7 mouse cellular contexts compared by ENCODE assay signal in genomic region chr4:54944921-54945430, GRCm38 (mm10). TPM values are rescaled to one million over a fixed set of nuclear protein-coding genes. Genes with fewer than 3 reads are reported as not detected.
DNase-seq lines count a peak whose midpoint lies in the region; ATAC-seq and TF ChIP-seq lines count a peak whose summit lies in the region.

TSS of gene Zfp462 (plus strand) at chr4:54945048.

- intact Hi-C loops in heart, postnatal 36 days (cut with DNase I) = loop anchor here (2.0 to 10.0 kb wide), 6 partner anchors 34 to 1010 kb away; no protein-coding TSS in a partner anchor

- peak; percentile 3 for TF ChIP-seq POLR2A in ES-Bruce4 (IDR thresholded peaks at IDR 0.05; ENCODE audit: insufficient read depth, low read length)
- peak; percentile 10 for TF ChIP-seq POLR2A in embryonic fibroblast, embryonic 13.5 days (IDR thresholded peaks at IDR 0.05; ENCODE audit: low read depth, low read length)

- no peaks in the 10 kb centered on the region for H3K4me1 ChIP-seq in ES-Bruce4 (ENCODE audit: control insufficient read depth, insufficient read depth, low read length)
- H3K4me1 ChIP-seq in embryonic fibroblast, embryonic 13.5 days (ENCODE audit: control insufficient read depth, insufficient read depth, low read length) = no peaks in the 10 kb centered on the region

- H3K27me3 ChIP-seq in ES-Bruce4 (ENCODE audit: control insufficient read depth, insufficient read depth, low read length, poor library complexity, severe bottlenecking) = no peaks in the 10 kb centered on the region

- H3K36me3 ChIP-seq in ES-Bruce4 (ENCODE audit: control insufficient read depth, insufficient read depth, low read length, poor library complexity, severe bottlenecking) = no peaks in the 10 kb centered on the region; the same call in 1 of the 2 replicates

- TF ChIP-seq CTCF in ES-Bruce4 (IDR thresholded peaks at IDR 0.05; ENCODE audit: low read depth, low read length) = no peak
- TF ChIP-seq CTCF in embryonic fibroblast, embryonic 13.5 days (IDR thresholded peaks at IDR 0.05; ENCODE audit: borderline replicate concordance, insufficient read depth, low read length) = no peak

- no peaks in the 10 kb centered on the region for H3K9me3 ChIP-seq in ES-Bruce4 (replicated peaks; ENCODE audit: control insufficient read depth, insufficient read depth, low read length, poor library complexity, severe bottlenecking)

- H3K9ac ChIP-seq in ES-Bruce4 (ENCODE audit: low read depth, poor library complexity, severe bottlenecking) = peak within 1 kb of the TSS; percentile 89

- TF ChIP-seq EP300 in ES-Bruce4 (IDR thresholded peaks at IDR 0.05; ENCODE audit: insufficient read depth, low read depth, low read length) = peak; percentile 62; the same call in 1 of the 2 replicates

- DNase-seq in adrenal gland, adult (ENCODE audit: inconsistent age in 2 of 2, low spot score in 1 of 2) = peak; percentile 80 to 93
- DNase-seq in heart, postnatal 36 days = peak; percentile 58 to 60
- DNase-seq in layer of hippocampus, postnatal 25 days (ENCODE audit: extremely low spot score in 1 of 2, low spot score in 1 of 2) = no peak
- peak; percentile 54 for DNase-seq in urinary bladder, postnatal 25 days (ENCODE audit: low spot score)

- peak within 1 kb of the TSS; percentile 91 for H3K27ac ChIP-seq in ES-Bruce4 (ENCODE audit: insufficient read depth, low read length)
- peak within 1 kb of the TSS; percentile 85 for H3K27ac ChIP-seq in embryonic fibroblast, embryonic 13.5 days (ENCODE audit: insufficient read depth, low read length)

- ATAC-seq in megakaryocyte progenitor cell, adult 5-6 weeks (replicated peaks; ENCODE audit: poor library complexity) = peak; percentile 22

- peak within 1 kb of the TSS; percentile 93 for H3K4me3 ChIP-seq in ES-Bruce4 (ENCODE audit: low read depth, low read length)
- peak within 1 kb of the TSS; percentile 83 for H3K4me3 ChIP-seq in embryonic fibroblast, embryonic 13.5 days (ENCODE audit: insufficient read depth, low read length)

RNA-seq across cellular contexts. Expression of gene Zfp462, which starts in this region (rescaled TPM):
- 124 and 134 TPM in 2 replicates for polyA plus RNA-seq in ES-Bruce4 (2011; ENCODE audit: insufficient read depth, insufficient read length, low read depth, missing spikeins)
- polyA plus RNA-seq in embryonic fibroblast, embryonic 13.5 days (2011; ENCODE audit: insufficient read length, low read depth, missing spikeins) = 23.7 and 28.9 TPM in 2 replicates
- total RNA-seq in heart, postnatal 36 days (2021) = 1 to 10 TPM; 7.2 to 7.5 TPM
- total RNA-seq in layer of hippocampus, postnatal 25 days (2021) = 10 to 100 TPM; 51.4 to 51.9 TPM
- total RNA-seq in megakaryocyte progenitor cell, adult 5-6 weeks (2015) = 0.25 and 0.93 TPM in 2 replicates
- total RNA-seq in megakaryocyte progenitor cell, adult 5-6 weeks (2017) = 0.10 and 0.12 TPM in 2 replicates

Comparison
In these comparisons a context has a peak if more than half of its experiments do, and no peak if none do; other contexts are left out.
1. RNA of gene Zfp462 (total RNA-seq): 51.4 to 51.9 TPM in layer of hippocampus, postnatal 25 days and 7.2 to 7.5 TPM in heart, postnatal 36 days; 0.10 to 0.93 TPM in megakaryocyte progenitor cell, adult 5-6 weeks; every median in the first group is over 4 times any median in the second.
2. RNA of gene Zfp462 (total RNA-seq): 51.4 to 51.9 TPM in layer of hippocampus, postnatal 25 days; 7.2 to 7.5 TPM in heart, postnatal 36 days; every median in the first group is over 4 times any median in the second.
3. Peak in ATAC-seq in megakaryocyte progenitor cell, adult 5-6 weeks; RNA of the gene not detected or under 1 TPM.
4. DNase-seq: peak in adrenal gland, adult (2 of 2), heart, postnatal 36 days (2 of 2) and urinary bladder, postnatal 25 days (single experiment); none in layer of hippocampus, postnatal 25 days (0 of 2).